Mouse (Mus musculus): ENCODE measurements at regions not wholly inside any gene's neighbourhood (a gene's known extent, or its start where the extent isn't known, plus 50 kb on each side); places are given as distances from the start of the nearest gene placed in this dataset.

DNA sequence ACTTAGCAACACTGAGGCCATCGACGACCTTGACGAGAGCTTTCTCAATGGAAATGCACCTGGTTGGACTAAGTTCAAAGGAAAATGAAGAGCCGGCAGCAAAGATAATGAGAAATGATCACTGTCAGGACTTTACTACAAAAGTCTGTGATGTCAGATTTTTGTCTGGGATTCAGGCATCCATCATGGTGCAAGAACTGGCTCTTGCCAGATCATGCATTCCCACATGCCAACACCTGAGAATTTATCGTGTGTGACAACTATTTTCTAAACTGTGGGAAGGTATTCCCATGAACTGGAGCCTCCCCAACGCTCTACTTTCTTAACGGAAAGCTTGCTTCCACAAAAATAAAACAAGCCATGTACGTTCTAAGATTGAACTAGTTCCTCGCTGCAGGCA is 58.1 kb downstream of the Irx6 start:
- ATAC-seq (ENCODE audit: insufficient number of reproducible peaks, insufficient read depth, low FRiP score, low TSS enrichment, low read depth): no peak

DNA sequence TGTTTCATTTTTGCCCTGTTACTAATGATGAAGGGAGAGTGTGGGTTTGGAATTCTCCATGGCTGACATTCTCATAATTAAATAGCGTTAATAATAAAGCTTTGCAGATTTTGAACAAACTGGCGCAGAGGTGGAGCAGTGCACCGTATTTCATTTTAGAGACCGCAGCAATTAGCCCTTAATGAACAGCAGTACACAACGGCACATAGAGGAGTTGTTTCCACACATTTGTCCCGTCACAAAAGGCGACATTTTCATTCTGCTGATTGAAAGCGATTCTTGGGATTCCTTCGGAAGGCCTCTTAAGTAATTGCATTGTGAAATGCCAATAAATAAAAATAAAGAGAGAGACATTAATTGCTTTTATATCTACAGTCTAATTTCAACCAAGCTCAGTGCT is 61.6 kb downstream of the Irx6 start:
- Histone ChIP-seq H3K9ac (replicated peaks) (no peak overlapping the region), H3K9me3 (no peaks in the 10 kb centered on the region), H3K4me1 (replicated peaks) (peaks cover 14% of the 10 kb centered on the region), H3K4me2 (no peak overlapping the region), H3K27ac (no peak overlapping the region), H3K4me3 (replicated peaks) (no peak overlapping the region), H3K36me3 (no peaks in the 10 kb centered on the region), H3K27me3 (no peaks in the 10 kb centered on the region)
- WGBS: 52% methylated on average over 9 of the region's 9 CpGs
- ATAC-seq (ENCODE audit: insufficient number of reproducible peaks, insufficient read depth, low FRiP score, low TSS enrichment, low read depth): no peak

More for the DNA sequence above, 58.1 kb downstream of the Irx6 start:
- H3K27me3 ChIP-seq: peaks cover 3% of the 10 kb centered on the region; the same call in 1 of the 2 replicates
- no peak overlapping the region for H3K4me2 ChIP-seq
- H3K9me3 ChIP-seq: no peaks in the 10 kb centered on the region
- no peaks in the 10 kb centered on the region for H3K36me3 ChIP-seq
- WGBS: 81% methylated on average over 9 of the region's 9 CpGs
- no peak overlapping the region for H3K27ac ChIP-seq
- no peak overlapping the region for H3K9ac ChIP-seq (replicated peaks)
- H3K4me1 ChIP-seq (replicated peaks): peaks cover 11% of the 10 kb centered on the region
- H3K4me3 ChIP-seq (replicated peaks): no peak overlapping the region

- H3K4me2 ChIP-seq: no peak overlapping the region
- H3K9ac ChIP-seq (replicated peaks): no peak overlapping the region
- 13% methylated on average over 1 of the region's 1 CpGs for WGBS
- H3K9me3 ChIP-seq: no peaks in the 10 kb centered on the region
- no peak overlapping the region for H3K4me3 ChIP-seq (replicated peaks)
- H3K27ac ChIP-seq: no peak overlapping the region
- 0 out of 2 replicates have a peak, but pooled peaks cover 11% of the 10 kb centered on the region for H3K27me3 ChIP-seq
- H3K4me1 ChIP-seq (replicated peaks): peaks cover 14% of the 10 kb centered on the region
- ATAC-seq (ENCODE audit: insufficient number of reproducible peaks, insufficient read depth, low FRiP score, low TSS enrichment, low read depth): no peak
- no peaks in the 10 kb centered on the region for H3K36me3 ChIP-seq
These were observed 64.0 kb downstream of the Irx6 start for GRCm38 (mm10) chr8:92738080-92738479.

DNA sequence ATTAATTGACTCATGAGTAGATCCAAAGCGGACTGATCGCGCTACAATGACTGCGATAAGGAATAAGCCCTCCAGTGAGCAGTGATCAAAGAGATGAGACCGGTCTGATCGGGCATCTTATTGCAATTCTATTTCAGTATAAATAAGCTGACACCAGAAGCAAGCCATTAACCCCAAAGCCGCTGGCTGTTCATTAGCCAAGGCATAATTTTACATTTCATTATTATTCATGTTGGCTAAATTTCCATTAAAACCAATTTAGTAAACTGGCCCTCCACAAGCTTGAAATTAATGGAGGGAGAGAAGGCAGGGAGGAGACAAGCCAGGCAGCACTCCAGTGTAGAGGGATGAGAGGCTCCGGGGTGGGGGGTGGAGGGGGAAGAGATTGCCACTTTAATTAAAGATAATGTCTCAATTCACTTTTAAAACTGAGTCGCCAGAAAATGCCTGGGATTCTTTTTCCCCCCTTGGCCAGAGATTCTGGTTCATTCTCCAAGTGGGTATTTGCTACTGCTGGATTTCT is 66.3 kb downstream of the Irx6 start:
- H3K27me3 ChIP-seq: 0 out of 2 replicates have a peak, but pooled peaks cover 11% of the 10 kb centered on the region
- no peaks in the 10 kb centered on the region for H3K36me3 ChIP-seq
- H3K9ac ChIP-seq (replicated peaks): no peak overlapping the region
- no peaks in the 10 kb centered on the region for H3K9me3 ChIP-seq
- ATAC-seq (ENCODE audit: insufficient number of reproducible peaks, insufficient read depth, low FRiP score, low TSS enrichment, low read depth): no peak
- peaks cover 10% of the 10 kb centered on the region; the same call in 1 of the 2 replicates for H3K4me1 ChIP-seq (replicated peaks)
- 86% methylated on average over 9 of the region's 9 CpGs for WGBS
- no peak overlapping the region for H3K27ac ChIP-seq
- H3K4me2 ChIP-seq: no peak overlapping the region
- H3K4me3 ChIP-seq (replicated peaks): no peak overlapping the region

- Histone ChIP-seq H3K27ac (no peak overlapping the region), H3K9me3 (no peaks in the 10 kb centered on the region), H3K4me2 (no peak overlapping the region), H3K9ac (replicated peaks) (no peak overlapping the region; the same call in 1 of the 2 replicates), H3K36me3 (no peaks in the 10 kb centered on the region), H3K27me3 (0 out of 2 replicates have a peak, but pooled peaks cover 11% of the 10 kb centered on the region), H3K4me1 (replicated peaks) (0 out of 2 replicates have a peak, but pooled peaks cover 3% of the 10 kb centered on the region), H3K4me3 (replicated peaks) (no peak overlapping the region)
- WGBS: 86% methylated on average over 3 of the region's 3 CpGs
- no peak for ATAC-seq (ENCODE audit: insufficient number of reproducible peaks, insufficient read depth, low FRiP score, low TSS enrichment, low read depth)
These were observed 67.7 kb downstream of the Irx6 start for GRCm38 (mm10) chr8:92741836-92742235.

DNA sequence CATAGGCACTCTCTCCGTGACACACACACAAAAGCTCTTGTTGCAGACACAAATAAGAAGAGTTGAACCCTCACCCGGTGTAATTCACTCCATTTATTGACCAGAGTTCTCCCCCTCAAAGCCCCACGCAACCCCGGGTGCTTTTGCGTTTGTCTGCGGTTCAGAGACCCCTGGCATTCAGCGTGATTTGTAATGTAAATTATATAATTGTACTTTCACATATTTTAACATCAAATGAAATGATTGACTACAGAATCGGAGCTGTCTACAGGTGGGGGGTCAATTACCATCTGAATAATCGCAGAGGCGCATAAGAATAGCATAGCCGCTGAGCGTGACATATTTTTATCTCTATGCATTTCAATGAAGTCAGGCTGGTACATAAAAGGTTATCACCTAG is 69.0 kb downstream of the Irx6 start:
- 0 out of 2 replicates have a peak, but pooled peaks cover 11% of the 10 kb centered on the region for H3K27me3 ChIP-seq
- WGBS: 70% methylated on average over 12 of the region's 12 CpGs

DNA sequence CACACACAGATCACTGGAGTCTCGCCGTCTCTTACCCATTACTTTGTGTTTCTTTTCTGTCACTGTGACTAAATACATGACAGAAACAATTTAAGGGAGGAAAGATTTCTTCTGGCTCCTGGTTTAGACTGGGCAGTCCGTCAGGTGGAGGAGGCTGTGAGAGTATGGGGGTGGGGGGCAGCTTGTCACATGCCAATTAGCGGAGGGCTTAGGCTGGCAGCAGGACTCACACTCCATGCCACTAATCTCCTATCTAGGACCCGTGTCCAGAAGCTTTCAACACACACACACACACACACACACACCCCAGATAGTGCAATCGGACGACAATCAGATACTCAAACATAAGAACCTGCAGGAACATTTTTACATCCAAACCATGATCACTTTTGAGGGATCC is 73.0 kb downstream of the Irx6 start:
- no peak overlapping the region for H3K4me2 ChIP-seq
- H3K4me1 ChIP-seq (replicated peaks): 0 out of 2 replicates have a peak, but pooled peaks cover 7% of the 10 kb centered on the region
- no peaks in the 10 kb centered on the region for H3K36me3 ChIP-seq
- H3K4me3 ChIP-seq (replicated peaks): no peak overlapping the region
- H3K27ac ChIP-seq: no peak overlapping the region
- no peak overlapping the region for H3K9ac ChIP-seq (replicated peaks)
- WGBS: 63% methylated on average over 7 of the region's 7 CpGs
- H3K9me3 ChIP-seq: no peaks in the 10 kb centered on the region
- 0 out of 2 replicates have a peak, but pooled peaks cover 7% of the 10 kb centered on the region for H3K27me3 ChIP-seq
- ATAC-seq (ENCODE audit: insufficient number of reproducible peaks, insufficient read depth, low FRiP score, low TSS enrichment, low read depth): no peak

More for the DNA sequence above, 69.0 kb downstream of the Irx6 start:
- Histone ChIP-seq H3K36me3 (no peaks in the 10 kb centered on the region), H3K4me2 (no peak overlapping the region), H3K9ac (replicated peaks) (no peak overlapping the region), H3K4me3 (replicated peaks) (no peak overlapping the region), H3K27ac (no peak overlapping the region), H3K9me3 (no peaks in the 10 kb centered on the region), H3K4me1 (replicated peaks) (0 out of 2 replicates have a peak, but pooled peaks cover 6% of the 10 kb centered on the region)
- no peak for ATAC-seq (ENCODE audit: insufficient number of reproducible peaks, insufficient read depth, low FRiP score, low TSS enrichment, low read depth)

DNA sequence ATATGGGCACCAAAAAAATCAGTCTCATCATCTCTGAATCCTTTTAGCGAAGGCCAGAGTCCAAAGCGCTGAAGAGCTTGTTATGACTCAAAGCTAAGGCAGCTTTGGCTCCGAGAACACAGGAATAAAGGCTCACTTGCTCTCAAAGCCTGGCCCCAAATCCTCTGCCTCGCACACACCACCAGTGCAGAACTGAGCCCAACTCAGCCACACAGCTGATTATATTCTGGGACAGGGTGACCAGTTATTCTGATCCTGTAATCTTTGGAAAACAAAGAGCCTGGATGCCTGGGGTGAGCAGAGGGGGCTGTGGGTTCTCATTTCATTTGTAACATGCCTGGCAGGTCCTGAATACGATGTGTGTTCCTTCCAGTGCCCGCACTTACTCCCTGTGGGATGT is 73.9 kb downstream of the Irx6 start:
- no peaks in the 10 kb centered on the region for H3K36me3 ChIP-seq
- H3K9ac ChIP-seq (replicated peaks): no peak overlapping the region
- no peak for ATAC-seq (ENCODE audit: insufficient number of reproducible peaks, insufficient read depth, low FRiP score, low TSS enrichment, low read depth)
- H3K27ac ChIP-seq: no peak overlapping the region
- 70% methylated on average over 6 of the region's 6 CpGs for WGBS
- no peak overlapping the region for H3K4me3 ChIP-seq (replicated peaks)
- H3K9me3 ChIP-seq: no peaks in the 10 kb centered on the region
- H3K27me3 ChIP-seq: no peaks in the 10 kb centered on the region
- H3K4me1 ChIP-seq (replicated peaks): 0 out of 2 replicates have a peak, but pooled peaks cover 7% of the 10 kb centered on the region
- H3K4me2 ChIP-seq: no peak overlapping the region

DNA sequence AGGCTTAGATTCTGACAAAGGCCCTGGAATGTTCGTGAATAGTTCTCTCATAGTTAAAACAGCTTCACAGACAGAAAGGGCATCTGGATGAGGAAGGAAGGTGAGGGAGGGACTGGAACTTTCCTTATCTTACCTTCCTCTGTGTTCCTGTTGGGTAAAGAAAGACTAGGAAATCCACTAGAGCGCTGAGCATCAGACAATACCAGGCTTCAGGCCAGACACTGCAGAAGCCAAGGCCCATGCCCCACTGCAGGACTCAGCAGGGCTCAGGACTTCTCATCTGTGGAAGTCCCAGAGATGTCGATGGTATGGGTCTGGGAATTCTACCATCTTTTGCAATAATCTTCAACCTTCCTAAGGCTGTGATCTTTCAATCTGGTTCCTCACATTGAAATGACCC is 67.2 kb upstream of the Mmp2 start:
- WGBS: 90% methylated on average over 3 of the region's 3 CpGs
- H3K9ac ChIP-seq (replicated peaks): no peak overlapping the region
- H3K4me3 ChIP-seq (replicated peaks): no peak overlapping the region
- peaks cover 9% of the 10 kb centered on the region for H3K27me3 ChIP-seq
- H3K9me3 ChIP-seq: 0 out of 2 replicates have a peak, but pooled peaks cover 8% of the 10 kb centered on the region
- H3K4me2 ChIP-seq: no peak overlapping the region
- no peaks in the 10 kb centered on the region for H3K36me3 ChIP-seq
- no peak for ATAC-seq (ENCODE audit: insufficient number of reproducible peaks, insufficient read depth, low FRiP score, low TSS enrichment, low read depth)
- no peak overlapping the region for H3K27ac ChIP-seq
- H3K4me1 ChIP-seq (replicated peaks): peaks cover 6% of the 10 kb centered on the region

DNA sequence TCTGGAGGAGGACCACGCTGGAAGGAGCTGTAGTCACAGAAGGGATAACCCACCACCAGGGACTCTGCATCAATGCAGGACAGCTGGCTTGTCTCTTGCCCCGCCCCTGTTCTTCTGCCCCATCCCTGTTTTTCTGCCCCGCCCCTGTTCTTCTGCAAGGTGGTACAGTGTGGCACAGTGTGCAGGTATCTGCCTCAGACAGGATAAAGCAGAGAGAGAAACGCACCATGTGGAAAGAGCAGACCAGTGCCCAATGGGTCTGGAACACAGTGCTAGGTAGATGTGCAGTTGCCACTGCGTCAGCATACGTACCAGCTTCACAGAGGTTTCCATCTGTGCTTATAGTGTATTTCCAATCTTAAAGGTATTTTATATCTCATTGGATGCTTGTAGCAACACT is 66.2 kb upstream of the Mmp2 start:
- H3K27me3 ChIP-seq: peaks cover 9% of the 10 kb centered on the region
- H3K9ac ChIP-seq (replicated peaks): no peak overlapping the region
- H3K27ac ChIP-seq: no peak overlapping the region
- WGBS: 92% methylated on average over 6 of the region's 6 CpGs
- no peak overlapping the region for H3K4me2 ChIP-seq
- H3K4me1 ChIP-seq (replicated peaks): peaks cover 6% of the 10 kb centered on the region
- no peaks in the 10 kb centered on the region for H3K36me3 ChIP-seq
- H3K9me3 ChIP-seq: peaks cover 8% of the 10 kb centered on the region; the same call in 1 of the 2 replicates
- no peak overlapping the region for H3K4me3 ChIP-seq (replicated peaks)
- no peak for ATAC-seq (ENCODE audit: insufficient number of reproducible peaks, insufficient read depth, low FRiP score, low TSS enrichment, low read depth)

- H3K27ac ChIP-seq: no peak overlapping the region
- peaks cover 8% of the 10 kb centered on the region; the same call in 1 of the 2 replicates for H3K9me3 ChIP-seq
- peaks cover 6% of the 10 kb centered on the region for H3K4me1 ChIP-seq (replicated peaks)
- H3K4me3 ChIP-seq (replicated peaks): peak overlapping the region; percentile 10; the same call in 1 of the 2 replicates
- peaks cover 9% of the 10 kb centered on the region for H3K27me3 ChIP-seq
- H3K4me2 ChIP-seq: peak overlapping the region; percentile 47
- WGBS: 2% methylated on average over 18 of the region's 18 CpGs
- no peak overlapping the region for H3K9ac ChIP-seq (replicated peaks)
- peak; percentile 37; the same call in 1 of the 2 replicates for ATAC-seq (ENCODE audit: insufficient number of reproducible peaks, insufficient read depth, low FRiP score, low TSS enrichment, low read depth)
- no peaks in the 10 kb centered on the region for H3K36me3 ChIP-seq
These were observed 65.0 kb upstream of the Mmp2 start for GRCm38 (mm10) chr8:92761959-92762600.
